Mouse (Mus musculus): ENCODE results near the gene Rab11b. TPM values are rescaled to one million over a fixed set of nuclear protein-coding genes. Genes with fewer than 3 reads are reported as not detected.
A peak's percentile ranks its signal among the peaks of the same experiment; 100 is the strongest.

Rab11b gene
- polyA plus RNA-seq, 1 experiment: 510 TPM

DNA sequence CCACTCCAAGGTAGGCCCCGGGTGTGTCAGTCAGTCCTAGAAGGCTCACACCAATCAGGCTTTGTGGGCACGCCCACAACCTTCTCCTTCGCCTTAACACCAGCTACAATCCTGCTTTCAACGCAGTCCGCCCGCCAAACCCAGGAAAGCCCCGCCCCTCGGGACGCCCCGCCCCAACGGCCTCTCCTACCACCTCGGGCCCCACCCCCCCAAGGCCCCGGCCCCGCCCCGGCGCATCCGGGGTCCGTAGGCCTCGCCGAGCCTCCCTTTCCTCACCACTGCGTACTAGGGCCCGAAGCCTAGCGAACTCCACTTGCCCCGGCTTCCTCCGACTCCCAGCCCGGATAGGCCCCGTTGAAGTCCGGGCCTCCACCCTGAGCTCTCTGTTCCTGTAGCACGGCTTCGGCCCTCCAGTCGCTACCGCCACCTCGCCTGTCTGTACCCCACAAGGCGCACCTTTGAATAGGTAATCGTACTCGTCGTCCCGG, 519 bp downstream of the Rab11b start:
- peaks cover 19% of the 10 kb centered on the region for H3K4me1 ChIP-seq (ENCODE audit: control insufficient read depth, insufficient read depth, low read length)
- DNase-seq: peak; percentile 85 to 89
- H3K4me3 ChIP-seq (replicated peaks; ENCODE audit: insufficient read depth, low read depth, low read length): peak overlapping the region; percentile 70
- TF ChIP-seq POLR2A (IDR thresholded peaks at IDR 0.05; ENCODE audit: borderline replicate concordance, insufficient read depth, low read length) (no peak), CTCF (IDR thresholded peaks at IDR 0.05; ENCODE audit: borderline replicate concordance, insufficient read depth, low read depth, low read length) (no peak)
- H3K27ac ChIP-seq (ENCODE audit: insufficient read depth, low read length): peak overlapping the region; percentile 87
- under 1% methylated on average over 38 of the region's 38 CpGs for WGBS
- no peaks in the 10 kb centered on the region for H3K27me3 ChIP-seq (ENCODE audit: control insufficient read depth, insufficient read depth, low read length)

GRCm38 (mm10) chr17:33757231-33757630, 3.1 kb downstream of the Rab11b start:
- Histone ChIP-seq H3K27me3 (ENCODE audit: control insufficient read depth, insufficient read depth, low read length) (no peaks in the 10 kb centered on the region), H3K27ac (ENCODE audit: insufficient read depth, low read length) (peak overlapping the region; percentile 42), H3K4me3 (replicated peaks; ENCODE audit: insufficient read depth, low read depth, low read length) (no peak overlapping the region), H3K4me1 (ENCODE audit: control insufficient read depth, insufficient read depth, low read length) (peaks cover 30% of the 10 kb centered on the region)
- DNase-seq: peak in 1 of 2 experiments; percentile 46
- WGBS: 17% methylated on average over 4 of the region's 4 CpGs
- TF ChIP-seq CTCF (IDR thresholded peaks at IDR 0.05; ENCODE audit: borderline replicate concordance, insufficient read depth, low read depth, low read length): no peak
- no peak for TF ChIP-seq POLR2A (IDR thresholded peaks at IDR 0.05; ENCODE audit: borderline replicate concordance, insufficient read depth, low read length)

DNA sequence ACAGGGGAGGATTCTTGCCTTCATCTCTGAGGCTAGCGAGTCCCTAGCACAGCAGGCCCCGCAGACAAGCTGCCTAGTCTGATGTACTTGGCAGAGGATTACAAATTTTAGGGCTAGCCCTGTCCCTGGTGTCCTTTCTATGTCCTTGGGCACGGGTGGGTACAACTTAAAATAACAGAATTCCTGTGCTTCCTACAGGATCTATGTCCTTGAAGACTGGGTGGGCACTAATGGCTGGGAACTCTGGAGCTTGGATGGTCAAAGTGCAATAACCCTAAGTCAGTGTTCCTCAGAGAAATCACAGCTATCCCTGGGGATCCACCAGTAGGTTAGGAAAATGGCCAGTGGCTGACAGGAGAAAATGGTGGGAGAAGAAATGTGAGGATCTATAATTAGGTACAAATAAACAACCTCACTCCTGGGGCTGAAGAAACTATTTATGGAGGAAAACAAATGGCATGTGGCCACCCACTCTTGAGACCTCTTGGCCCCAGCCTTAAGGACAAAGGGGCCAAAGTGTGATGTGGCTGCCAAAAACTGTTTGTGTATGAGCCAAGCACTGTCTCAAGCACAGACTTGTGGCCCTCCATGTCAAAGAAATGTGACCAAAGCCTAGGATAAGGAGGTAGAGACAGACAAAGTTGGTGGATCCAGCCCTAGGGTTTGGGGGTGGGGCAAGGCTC, 4.1 kb downstream of the Rab11b start:
- peak overlapping the region; percentile 42 for H3K27ac ChIP-seq (ENCODE audit: insufficient read depth, low read length)
- peaks cover 30% of the 10 kb centered on the region for H3K4me1 ChIP-seq (ENCODE audit: control insufficient read depth, insufficient read depth, low read length)
- DNase-seq: peak in 1 of 2 experiments; percentile 24
- no peak for TF ChIP-seq CTCF (IDR thresholded peaks at IDR 0.05; ENCODE audit: borderline replicate concordance, insufficient read depth, low read depth, low read length)
- H3K27me3 ChIP-seq (ENCODE audit: control insufficient read depth, insufficient read depth, low read length): no peaks in the 10 kb centered on the region
- H3K4me3 ChIP-seq (replicated peaks; ENCODE audit: insufficient read depth, low read depth, low read length): no peak overlapping the region
- 6% methylated on average over 3 of the region's 3 CpGs for WGBS

GRCm38 (mm10) chr17:33755418-33756107, 4.8 kb downstream of the Rab11b start:
- Histone ChIP-seq H3K27me3 (ENCODE audit: control insufficient read depth, insufficient read depth, low read length) (no peaks in the 10 kb centered on the region), H3K4me3 (replicated peaks; ENCODE audit: insufficient read depth, low read depth, low read length) (no peak overlapping the region), H3K4me1 (ENCODE audit: control insufficient read depth, insufficient read depth, low read length) (peaks cover 30% of the 10 kb centered on the region), H3K27ac (ENCODE audit: insufficient read depth, low read length) (peak overlapping the region; percentile 42)
- peak; percentile 28 to 32 for DNase-seq
- WGBS: 16% methylated on average over 10 of the region's 10 CpGs
- no peak for TF ChIP-seq CTCF (IDR thresholded peaks at IDR 0.05; ENCODE audit: borderline replicate concordance, insufficient read depth, low read depth, low read length)

- TF ChIP-seq CTCF (IDR thresholded peaks at IDR 0.05; ENCODE audit: borderline replicate concordance, insufficient read depth, low read depth, low read length) (no peak), POLR2A (IDR thresholded peaks at IDR 0.05; ENCODE audit: borderline replicate concordance, insufficient read depth, low read length) (no peak)
- 69% methylated on average over 1 of the region's 1 CpGs for WGBS
- H3K4me1 ChIP-seq (ENCODE audit: control insufficient read depth, insufficient read depth, low read length): peaks cover 30% of the 10 kb centered on the region
Observed at GRCm38 (mm10) chr17:33754656-33755055, 5.7 kb downstream of the Rab11b start.

GRCm38 (mm10) chr17:33752297-33752696, 8.0 kb downstream of the Rab11b start:
- Histone ChIP-seq H3K4me1 (ENCODE audit: control insufficient read depth, insufficient read depth, low read length) (peaks cover 27% of the 10 kb centered on the region), H3K27me3 (ENCODE audit: control insufficient read depth, insufficient read depth, low read length) (no peaks in the 10 kb centered on the region), H3K27ac (ENCODE audit: insufficient read depth, low read length) (no peak overlapping the region), H3K4me3 (replicated peaks; ENCODE audit: insufficient read depth, low read depth, low read length) (no peak overlapping the region)
- 98% methylated on average over 2 of the region's 2 CpGs for WGBS
- no peak for TF ChIP-seq POLR2A (IDR thresholded peaks at IDR 0.05; ENCODE audit: borderline replicate concordance, insufficient read depth, low read length)
- no peak for TF ChIP-seq CTCF (IDR thresholded peaks at IDR 0.05; ENCODE audit: borderline replicate concordance, insufficient read depth, low read depth, low read length)
- no peak for DNase-seq

More at GRCm38 (mm10) chr17:33754656-33755055, 5.7 kb downstream of the Rab11b start:
- Histone ChIP-seq H3K4me3 (replicated peaks; ENCODE audit: insufficient read depth, low read depth, low read length) (no peak overlapping the region), H3K27me3 (ENCODE audit: control insufficient read depth, insufficient read depth, low read length) (no peaks in the 10 kb centered on the region), H3K27ac (ENCODE audit: insufficient read depth, low read length) (no peak overlapping the region)
- DNase-seq: no peak

DNA sequence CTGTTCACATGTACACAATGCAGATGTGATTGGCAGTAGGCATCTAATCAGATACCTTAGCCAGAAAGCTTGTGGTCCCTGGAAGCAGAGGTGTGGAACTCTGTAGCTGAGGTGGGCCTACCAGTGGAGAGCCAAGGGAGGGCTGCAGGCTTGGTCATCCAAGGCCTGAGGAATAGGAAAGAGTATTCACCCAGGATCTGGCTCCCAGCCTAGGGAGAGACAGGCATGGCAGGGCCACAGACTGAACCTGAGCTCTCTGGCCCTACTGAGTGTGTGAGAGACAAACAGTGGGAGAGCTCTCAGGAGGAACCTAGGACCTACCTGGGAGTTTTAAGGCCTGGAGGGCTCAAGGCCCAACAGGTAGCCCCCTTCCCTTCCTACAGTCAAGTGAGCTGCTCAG, 9.1 kb downstream of the Rab11b start:
- DNase-seq: no peak
- peaks cover 25% of the 10 kb centered on the region for H3K4me1 ChIP-seq (ENCODE audit: control insufficient read depth, insufficient read depth, low read length)
- H3K27ac ChIP-seq (ENCODE audit: insufficient read depth, low read length): no peak overlapping the region
- TF ChIP-seq CTCF (IDR thresholded peaks at IDR 0.05; ENCODE audit: borderline replicate concordance, insufficient read depth, low read depth, low read length) (no peak), POLR2A (IDR thresholded peaks at IDR 0.05; ENCODE audit: borderline replicate concordance, insufficient read depth, low read length) (no peak)
- H3K27me3 ChIP-seq (ENCODE audit: control insufficient read depth, insufficient read depth, low read length): no peaks in the 10 kb centered on the region
- H3K4me3 ChIP-seq (replicated peaks; ENCODE audit: insufficient read depth, low read depth, low read length): no peak overlapping the region

DNA sequence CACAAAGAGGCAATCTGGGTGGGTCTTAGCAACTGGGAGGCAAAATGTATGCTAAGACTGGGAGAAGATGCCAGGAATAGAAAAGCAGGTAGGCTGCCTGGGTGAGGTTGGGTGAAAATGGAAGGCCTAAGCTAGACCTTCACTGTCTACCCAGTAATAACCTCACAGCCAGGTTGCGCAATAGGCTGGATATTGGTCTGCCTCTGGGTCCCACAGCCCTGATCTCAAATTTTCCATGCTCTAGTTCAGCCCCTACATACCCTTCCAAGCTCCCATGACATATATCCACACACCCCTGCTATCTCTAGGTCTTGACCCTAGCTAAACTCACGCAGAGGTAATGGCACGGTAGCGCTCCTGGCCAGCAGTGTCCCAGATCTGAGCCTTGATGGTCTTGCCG, 10.9 kb downstream of the Rab11b start:
- Histone ChIP-seq H3K4me1 (ENCODE audit: control insufficient read depth, insufficient read depth, low read length) (peaks cover 13% of the 10 kb centered on the region), H3K4me3 (replicated peaks; ENCODE audit: insufficient read depth, low read depth, low read length) (no peak overlapping the region), H3K27me3 (ENCODE audit: control insufficient read depth, insufficient read depth, low read length) (no peaks in the 10 kb centered on the region), H3K27ac (ENCODE audit: insufficient read depth, low read length) (no peak overlapping the region)
- DNase-seq: no peak
- TF ChIP-seq POLR2A (IDR thresholded peaks at IDR 0.05; ENCODE audit: borderline replicate concordance, insufficient read depth, low read length) (no peak), CTCF (IDR thresholded peaks at IDR 0.05; ENCODE audit: borderline replicate concordance, insufficient read depth, low read depth, low read length) (no peak)
- WGBS: 97% methylated on average over 5 of the region's 5 CpGs
